ENCODE assay signal across 19 mouse cellular contexts in genomic region chr3:89254994-89255393, GRCm38 (mm10). TPM values are rescaled to one million over a fixed set of nuclear protein-coding genes. Genes with fewer than 3 reads are reported as not detected.
"Had no signal": no experiment of that assay in that cellular context is flagged by ENCODE, and none has a peak within 500 bp of the region (broad histone marks: within the 10 kb centered on the region; RNA-seq: fewer than 3 reads in every experiment).

No protein-coding gene starts in this region.

- H3K9me3 ChIP-seq: limb, embryonic 12.5 days; limb, embryonic 15.5 days; neural tube, embryonic 12.5 days; neural tube, embryonic 15.5 days had no signal

- DNase-seq: kidney, adult 2 months; kidney, postnatal 25 days; layer of hippocampus, postnatal 36 days; left cerebral cortex, postnatal 4 days; lung, embryonic 14.5 days; midbrain, embryonic 14.5 days; retina, postnatal 1 day; thymus, adult 18-20 months; thymus, postnatal 25 days had no signal

- H3K4me3 ChIP-seq: left cerebral cortex, adult 2 months; limb, embryonic 12.5 days; limb, embryonic 15.5 days; megakaryocyte, embryonic 14.5 days; neural tube, embryonic 12.5 days; neural tube, embryonic 15.5 days had no signal

- H3K36me3 ChIP-seq: limb, embryonic 12.5 days; limb, embryonic 15.5 days; neural tube, embryonic 12.5 days had no signal

- H3K4me2 ChIP-seq: limb, embryonic 12.5 days; limb, embryonic 15.5 days; lung, embryonic 14.5 days; midbrain, embryonic 11.5 days; neural tube, embryonic 12.5 days; neural tube, embryonic 15.5 days had no signal

- H3K9ac ChIP-seq: limb, embryonic 12.5 days; limb, embryonic 15.5 days; lung, embryonic 14.5 days; neural tube, embryonic 12.5 days; neural tube, embryonic 15.5 days had no signal

- ATAC-seq: lung, postnatal 0 days had no signal

- H3K27me3 ChIP-seq: limb, embryonic 15.5 days had no signal

- H3K27ac ChIP-seq: kidney, postnatal 0 days; left cerebral cortex, adult 2 months; limb, embryonic 12.5 days; limb, embryonic 15.5 days; macrophage; neural tube, embryonic 12.5 days; neural tube, embryonic 15.5 days had no signal

RNA-seq across cellular contexts. Expression of gene Trim46, which starts 8.9 kb away (rescaled TPM):
- polyA plus RNA-seq: macrophage had no signal
